Mouse (Mus musculus): Measurements from ENCODE around the gene Zfp948. TPM values are rescaled to one million over a fixed set of nuclear protein-coding genes. Genes with fewer than 3 reads are reported as not detected.
"Not testable (repeated sequence)": the region's sequence is repeated elsewhere in the genome, so short reads cannot be mapped to it uniquely, and the experiment has no call there.

Gene Zfp948
- 10 to 100 TPM; 13.0 to 14.0 TPM for polyA plus RNA-seq (2017; shearing (Covaris generic))

DNA sequence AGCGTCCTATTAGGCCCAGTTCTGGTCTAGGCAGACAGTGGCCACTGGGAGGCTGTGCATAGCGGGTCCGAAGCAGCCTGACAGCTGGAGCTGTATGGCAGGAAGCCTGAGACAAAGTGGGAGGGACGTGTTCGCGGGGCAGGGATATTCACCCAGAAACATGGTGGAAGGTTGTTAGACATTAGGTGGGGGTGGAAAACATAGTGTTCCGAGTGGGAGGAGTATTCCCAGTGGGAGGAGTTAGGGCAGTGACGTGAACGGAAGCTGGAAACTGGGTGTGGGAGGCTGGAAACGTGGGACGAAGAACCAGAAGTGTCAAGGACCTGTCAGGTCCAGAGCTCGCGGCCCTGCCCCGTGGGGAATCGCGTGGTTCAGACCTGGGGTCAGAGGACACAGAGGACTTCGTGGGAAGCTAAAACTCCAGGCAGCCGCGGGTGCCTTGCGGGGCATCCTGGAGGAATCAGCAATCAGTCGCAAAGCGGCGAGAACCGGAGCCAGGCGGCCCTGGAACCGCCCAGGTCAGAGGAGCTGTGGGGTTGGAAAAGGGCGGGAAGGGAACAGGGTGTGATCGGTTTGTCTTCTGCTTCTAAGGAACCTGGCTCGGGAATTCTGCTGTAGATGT is at the start of gene Zfp948:
Gene Zfp948 (plus strand): TSS at position 281 of the 622 bp plus-strand sequence.
- peak; percentile 78 for ATAC-seq

DNA sequence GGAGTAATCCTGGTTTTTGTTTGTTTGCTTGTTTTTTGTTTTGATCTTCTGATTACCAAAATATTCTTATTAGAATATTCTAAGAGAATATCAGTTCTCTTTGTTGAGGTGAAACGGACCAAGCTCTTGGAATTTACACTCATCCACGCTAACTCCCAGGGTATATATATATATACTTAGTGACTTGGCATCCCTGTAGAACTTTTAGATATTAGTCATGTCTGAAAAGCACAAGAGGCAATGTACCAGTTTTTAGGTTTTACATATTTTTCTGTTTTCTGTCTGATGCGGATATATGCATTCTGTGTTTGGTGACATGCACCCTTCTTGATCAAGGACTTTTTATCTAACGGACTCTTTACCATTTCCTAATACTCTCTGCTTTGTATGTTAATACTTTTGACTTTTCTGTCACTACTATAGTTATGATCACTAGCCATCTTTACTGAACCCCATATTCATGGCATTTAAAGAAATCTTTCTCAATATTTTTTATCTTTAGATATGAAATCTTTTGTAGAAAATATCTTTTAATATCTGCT is 49.6 kb upstream of the Zfp948 start:
- ATAC-seq: no peak

- no peak for ATAC-seq
Observed at GRCm38 (mm10) chr17:21526270-21526669, 40.5 kb upstream of the Zfp948 start.

DNA sequence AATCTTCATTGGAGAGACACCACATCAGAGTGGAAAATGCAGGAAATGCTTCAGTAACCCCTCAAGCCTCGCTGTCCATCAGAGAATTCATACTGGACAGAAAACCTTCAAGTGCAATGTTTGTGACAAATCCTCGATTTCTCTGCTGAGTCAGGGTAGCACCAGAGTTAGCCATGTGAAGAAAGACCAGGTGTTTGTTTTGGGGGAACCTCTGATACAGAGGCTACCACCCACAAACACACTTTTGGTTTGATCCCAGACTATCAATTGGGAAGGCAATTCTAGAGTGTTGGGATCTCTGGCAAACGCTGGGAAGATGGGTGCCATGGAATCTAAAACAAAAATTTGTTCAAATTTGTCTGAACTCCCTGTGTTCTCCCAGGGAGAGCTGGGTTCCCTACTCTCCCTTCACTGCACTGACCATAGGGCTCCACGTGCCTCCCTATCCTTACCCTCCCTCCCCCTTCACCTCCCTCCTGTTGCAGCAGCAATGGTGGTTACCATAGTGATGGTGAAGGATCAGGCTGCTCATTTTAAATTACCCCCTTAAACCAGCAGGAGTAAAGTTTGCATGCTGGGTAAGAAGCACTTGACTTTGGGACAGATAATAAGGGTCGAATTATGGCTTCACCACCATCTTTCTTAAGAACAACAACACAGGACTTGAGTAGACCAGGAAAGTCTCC is 36.0 kb upstream of the Zfp948 start:
- no peak for ATAC-seq

GRCm38 (mm10) chr17:21531621-21532020 is 35.2 kb upstream of the Zfp948 start:
- no peak for ATAC-seq

- peak; percentile 14 for ATAC-seq
Observed at GRCm38 (mm10) chr17:21532101-21532951, 34.5 kb upstream of the Zfp948 start.

- ATAC-seq: no peak
Observed at GRCm38 (mm10) chr17:21533961-21534360, 32.8 kb upstream of the Zfp948 start.

DNA sequence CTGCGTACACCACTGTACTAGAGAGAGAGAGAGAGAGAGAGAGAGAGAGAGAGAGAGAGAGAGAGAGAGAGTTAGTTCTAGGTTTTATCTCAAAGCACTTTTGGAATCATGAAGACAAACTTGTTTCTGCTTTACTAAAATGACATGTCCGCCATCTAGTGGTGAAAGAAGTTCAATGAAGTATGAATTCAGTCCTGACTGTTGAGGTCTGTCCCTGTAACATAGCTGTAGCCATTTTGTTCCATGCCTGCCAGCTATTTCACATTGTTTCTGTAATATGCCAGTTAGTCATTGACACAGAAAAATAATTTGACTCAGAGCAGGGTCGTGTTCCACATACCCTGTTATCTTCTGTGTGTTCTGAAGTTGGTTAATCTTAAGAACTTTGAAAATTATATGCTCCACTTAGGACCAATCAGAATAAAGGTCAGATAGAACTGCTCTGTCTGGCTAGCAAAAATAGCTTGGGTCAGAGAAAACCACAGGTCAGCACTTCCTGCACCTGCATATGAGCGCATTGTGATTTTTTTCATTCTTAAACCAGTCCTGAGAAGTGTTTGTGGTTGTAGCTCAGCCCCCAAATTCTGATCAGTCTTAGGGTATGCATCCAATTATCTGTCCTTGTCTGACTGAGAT is 32.2 kb upstream of the Zfp948 start:
- peak; percentile 56 for ATAC-seq

GRCm38 (mm10) chr17:21535096-21536001 is 31.5 kb upstream of the Zfp948 start, which contains the start of gene Zfp52:
TSS of gene Zfp52 (plus strand) at chr17:21535539.
- peak; percentile 58 for ATAC-seq

GRCm38 (mm10) chr17:21536096-21536495 is 30.7 kb upstream of the Zfp948 start:
- ATAC-seq: no peak

DNA sequence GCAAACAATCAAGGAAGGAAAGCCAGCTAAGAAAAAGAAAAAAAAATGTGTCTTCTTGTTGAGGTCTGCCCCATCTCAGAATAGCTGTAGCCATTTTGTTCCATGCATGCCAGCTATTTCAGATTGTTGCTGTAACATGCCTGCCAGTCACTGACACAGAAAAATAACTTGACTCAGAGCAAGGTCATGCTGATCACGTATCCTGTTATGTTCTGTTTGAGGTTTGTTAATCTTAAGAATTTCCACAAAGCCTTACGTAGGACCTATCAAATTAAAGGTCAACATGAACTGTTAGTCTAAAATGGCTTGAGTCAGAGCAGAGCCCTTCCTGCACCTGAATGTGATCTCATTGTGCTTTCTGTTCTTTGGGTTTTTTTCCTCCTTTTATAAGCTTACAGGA is 30.1 kb upstream of the Zfp948 start:
- ATAC-seq: peak; percentile 39

- ATAC-seq: no peak
Observed at GRCm38 (mm10) chr17:21557831-21558230, 9.0 kb upstream of the Zfp948 start.

- ATAC-seq: peak; percentile 94
Observed at GRCm38 (mm10) chr17:21566220-21566619, 588 bp upstream of the Zfp948 start.

GRCm38 (mm10) chr17:21567696-21568095 is 888 bp downstream of the Zfp948 start:
- no peak for ATAC-seq

GRCm38 (mm10) chr17:21579080-21579479 is 12.3 kb downstream of the Zfp948 start:
- peak; percentile 13 for ATAC-seq

DNA sequence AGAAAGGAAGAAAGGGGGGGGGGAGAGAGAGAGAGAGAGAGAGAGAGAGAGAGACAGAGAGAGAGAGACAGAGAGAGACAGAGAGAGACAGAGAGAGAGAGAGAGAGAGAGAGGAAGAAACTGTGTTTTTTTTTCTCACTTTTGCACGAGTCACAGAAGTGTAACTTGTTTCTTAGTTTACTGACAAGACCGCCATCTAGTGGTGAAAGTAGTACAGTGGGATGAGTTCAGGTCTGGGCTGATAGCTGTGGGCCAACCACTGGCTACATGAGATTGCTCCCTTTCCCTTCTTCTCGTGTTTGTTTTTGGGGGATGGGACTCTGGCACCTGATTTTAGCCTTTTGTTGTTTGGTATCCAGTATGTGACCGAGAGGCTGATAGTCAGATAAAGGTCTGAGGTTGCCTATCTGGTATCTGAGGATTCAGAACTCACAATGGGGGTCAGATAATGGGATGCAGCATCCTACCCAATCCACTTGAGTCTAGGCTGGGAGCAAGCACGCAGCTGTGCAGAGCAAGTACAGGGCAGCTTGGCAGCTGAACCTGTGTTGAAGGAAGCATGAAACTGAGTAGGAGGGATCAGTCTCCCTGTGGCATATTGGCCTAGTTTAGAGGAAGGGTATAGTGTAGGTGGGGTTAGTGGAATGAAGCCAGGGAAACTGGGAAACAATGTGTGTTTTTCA is 12.8 kb downstream of the Zfp948 start:
- ATAC-seq: peak; percentile 97

DNA sequence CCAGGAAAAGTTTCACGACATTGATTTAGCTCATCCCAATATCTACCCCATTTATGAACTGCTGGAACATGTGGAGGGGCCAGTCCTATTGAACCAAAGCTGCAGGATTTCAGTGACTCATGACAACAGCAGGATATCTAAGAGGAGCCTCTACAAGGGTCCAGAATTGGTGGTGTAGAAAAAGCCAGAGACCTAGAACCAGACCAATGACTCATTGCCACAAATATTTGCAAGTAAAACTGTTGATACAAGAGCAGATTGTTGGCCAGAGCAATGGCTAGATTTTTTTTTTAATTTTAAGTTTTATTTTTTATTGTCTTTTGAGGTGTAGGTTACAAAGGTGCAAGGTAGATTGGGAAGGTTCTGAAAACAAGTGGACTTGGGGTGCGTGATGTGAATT is 18.7 kb downstream of the Zfp948 start:
- no peak for ATAC-seq

- ATAC-seq: no peak
Observed at GRCm38 (mm10) chr17:21616356-21616755, 49.5 kb downstream of the Zfp948 start.

DNA sequence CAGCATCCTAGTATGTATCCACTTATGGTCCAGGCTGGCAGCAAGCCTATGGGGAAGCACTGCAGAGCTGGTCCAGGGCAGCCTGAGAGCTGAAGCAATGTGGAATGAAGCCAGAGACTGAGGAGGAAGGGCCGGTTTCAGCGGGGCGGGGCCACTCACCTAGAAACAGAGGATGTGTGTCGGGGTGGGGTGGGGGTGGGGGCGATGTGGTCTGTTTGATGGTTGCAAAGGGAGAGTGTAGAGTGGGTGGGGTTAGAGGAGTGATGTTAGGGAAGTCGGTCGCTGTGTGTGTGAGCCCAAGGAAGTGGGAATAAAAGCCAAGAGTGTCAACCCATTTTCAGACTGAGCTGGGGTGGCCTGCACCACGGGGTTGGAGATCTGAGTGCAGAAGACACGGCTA is 50.5 kb downstream of the Zfp948 start:
- peak; percentile 80 for ATAC-seq

DNA sequence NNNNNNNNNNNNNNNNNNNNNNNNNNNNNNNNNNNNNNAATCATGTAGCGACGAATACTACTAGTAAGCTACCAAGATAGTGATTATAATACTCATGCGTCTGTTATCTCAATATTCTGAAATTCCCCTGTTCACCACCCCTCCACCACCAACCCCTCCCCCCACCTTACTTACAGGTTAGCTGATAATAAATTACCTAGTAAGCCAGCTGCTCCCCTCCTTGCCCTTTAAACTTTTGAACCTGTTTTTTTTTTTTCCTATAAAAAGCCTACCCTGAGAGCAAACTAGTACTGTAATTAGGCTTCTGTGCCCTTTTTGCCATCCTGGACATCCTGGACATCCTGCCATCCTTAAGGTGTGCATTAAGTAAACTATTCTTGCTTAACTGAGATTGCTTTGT is 56.8 kb downstream of the Zfp948 start:
- ATAC-seq: no peak

DNA sequence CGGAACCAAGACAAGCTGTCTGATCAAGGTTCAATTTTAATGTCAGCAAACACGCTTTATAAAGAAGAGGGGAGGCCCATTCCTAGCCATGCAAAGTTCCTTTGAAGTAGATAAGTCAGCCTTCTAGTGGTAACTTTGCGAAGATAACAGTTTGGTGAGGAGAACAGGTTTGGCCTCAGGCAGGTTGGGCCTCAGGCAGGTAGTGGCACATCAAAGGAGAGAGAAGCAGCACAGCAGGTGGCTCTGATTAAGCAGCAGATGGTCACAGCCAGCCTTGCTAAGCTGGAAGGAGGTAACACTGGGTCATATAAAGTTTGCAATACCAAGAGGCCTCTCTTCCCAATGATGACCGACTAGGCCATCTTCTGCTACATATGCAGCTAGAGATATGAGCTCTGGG is 69.0 kb downstream of the Zfp948 start:
- ATAC-seq: not testable (repeated sequence)
